Mouse (Mus musculus): ENCODE measurements around the gene Cenps. TPM values are rescaled to one million over a fixed set of nuclear protein-coding genes. Genes with fewer than 3 reads are reported as not detected.
"Not testable (repeated sequence)": the region's sequence is repeated elsewhere in the genome, so short reads cannot be mapped to it uniquely, and the experiment has no call there.

The Cenps gene
- polyA plus RNA-seq, 1 experiment from 2014 or later, result 56.2 TPM

DNA sequence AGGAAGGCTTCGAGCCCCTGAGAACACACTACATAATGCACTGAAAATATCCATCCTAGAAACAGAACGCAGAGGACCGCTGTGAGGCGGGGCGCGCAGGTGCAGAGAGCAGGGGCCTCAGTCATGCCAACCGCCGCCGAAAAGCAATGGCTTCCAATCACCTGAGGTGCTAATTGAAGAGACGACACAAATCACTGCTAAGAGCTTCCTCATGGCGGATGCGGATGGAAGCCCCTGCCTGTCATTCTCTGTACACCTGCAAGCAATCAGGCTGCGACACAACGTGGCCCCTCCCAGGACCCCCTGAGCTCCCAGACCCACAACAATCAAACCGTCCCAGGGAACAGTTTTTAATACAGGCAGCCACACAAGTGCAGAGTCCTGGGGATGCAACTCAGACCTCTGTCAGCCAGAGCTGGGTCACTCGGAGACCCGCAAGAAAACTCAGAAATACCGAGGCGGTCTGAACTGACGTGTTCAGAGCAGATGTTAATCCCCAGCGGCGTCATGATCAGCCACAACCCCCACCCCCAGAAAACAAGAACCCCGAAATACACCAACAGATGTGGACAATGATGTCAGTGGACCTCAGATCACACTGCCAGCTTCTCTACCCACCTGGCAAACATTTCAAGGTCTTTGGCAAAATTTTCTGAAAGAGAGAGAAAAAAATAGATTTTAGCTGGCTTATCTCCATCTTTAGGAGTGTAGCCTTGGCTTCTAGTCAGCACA is 6.2 kb downstream of the Cenps start:
- Histone ChIP-seq H3K4me3 (no peak overlapping the region), H3K9me3 (replicated peaks) (no peaks in the 10 kb centered on the region), H3K4me1 (peaks cover 3% of the 10 kb centered on the region), H3K36me3 (peaks cover 78% of the 10 kb centered on the region), H3K27me3 (ENCODE audit: low read depth, poor library complexity, severe bottlenecking) (no peaks in the 10 kb centered on the region), H3K27ac (no peak overlapping the region)
- 79% methylated on average over 23 of the region's 23 CpGs for WGBS
- DNase-seq (ENCODE audit: low spot score), result no peak

DNA sequence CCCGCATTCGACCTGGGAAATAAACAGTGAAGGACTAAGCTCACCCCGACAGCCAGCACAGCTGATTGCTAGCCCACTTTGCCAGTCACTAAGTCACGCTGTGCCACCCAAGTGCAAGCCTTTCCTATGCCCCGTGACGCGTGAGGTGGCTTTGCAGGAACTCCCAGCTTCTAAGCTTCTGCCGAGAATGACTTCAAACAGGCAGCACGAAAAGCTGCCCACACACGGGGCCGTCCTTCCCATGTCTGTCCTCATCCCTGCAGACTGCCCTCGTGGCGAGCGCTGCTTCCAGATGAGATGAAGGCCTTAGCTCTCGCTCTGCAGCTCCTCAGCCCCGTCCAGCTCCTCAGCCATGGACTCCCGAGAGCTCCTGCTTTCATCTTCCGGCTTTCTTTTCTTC is 9.0 kb downstream of the Cenps start:
- Histone ChIP-seq H3K27me3 (ENCODE audit: low read depth, poor library complexity, severe bottlenecking) (no peaks in the 10 kb centered on the region), H3K36me3 (peaks cover 72% of the 10 kb centered on the region), H3K9me3 (replicated peaks) (no peaks in the 10 kb centered on the region), H3K27ac (no peak overlapping the region), H3K4me1 (peaks cover 3% of the 10 kb centered on the region; the same call in 1 of the 2 replicates), H3K4me3 (no peak overlapping the region)
- DNase-seq (ENCODE audit: low spot score), result no peak
- 89% methylated on average over 18 of the region's 18 CpGs for WGBS

DNA sequence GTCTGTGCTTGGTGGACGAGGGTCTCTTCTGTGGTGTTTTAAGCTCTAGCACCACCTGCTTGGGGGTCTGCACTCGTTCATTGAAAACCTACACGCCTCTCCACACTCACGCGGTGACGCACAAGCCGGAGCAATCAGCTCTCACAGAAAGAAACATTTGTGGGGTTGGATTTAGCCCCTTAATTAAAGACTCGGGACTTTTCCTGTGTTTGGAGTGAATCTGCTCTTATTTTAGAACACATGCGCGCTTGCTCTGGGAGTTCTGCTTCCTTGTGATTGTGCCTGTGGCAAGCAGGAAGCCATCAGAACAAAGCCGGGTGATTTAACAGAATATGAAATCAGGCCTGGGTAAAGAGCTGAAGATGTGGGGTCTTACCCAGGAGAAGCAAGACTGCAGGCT is 10.8 kb downstream of the Cenps start, which contains the start of gene Cort:
Gene Cort (minus strand): TSS at position 101 of the 400 bp plus-strand sequence.
- Histone ChIP-seq H3K36me3 (peaks cover 62% of the 10 kb centered on the region), H3K27ac (no peak within 1 kb of the TSS), H3K27me3 (ENCODE audit: low read depth, poor library complexity, severe bottlenecking) (no peaks in the 10 kb centered on the region), H3K4me1 (no peaks in the 10 kb centered on the region), H3K4me3 (no peak within 1 kb of the TSS), H3K9me3 (replicated peaks) (no peaks in the 10 kb centered on the region)
- no peak for DNase-seq (ENCODE audit: low spot score)
- WGBS, result 89% methylated on average over 11 of the region's 11 CpGs

DNA sequence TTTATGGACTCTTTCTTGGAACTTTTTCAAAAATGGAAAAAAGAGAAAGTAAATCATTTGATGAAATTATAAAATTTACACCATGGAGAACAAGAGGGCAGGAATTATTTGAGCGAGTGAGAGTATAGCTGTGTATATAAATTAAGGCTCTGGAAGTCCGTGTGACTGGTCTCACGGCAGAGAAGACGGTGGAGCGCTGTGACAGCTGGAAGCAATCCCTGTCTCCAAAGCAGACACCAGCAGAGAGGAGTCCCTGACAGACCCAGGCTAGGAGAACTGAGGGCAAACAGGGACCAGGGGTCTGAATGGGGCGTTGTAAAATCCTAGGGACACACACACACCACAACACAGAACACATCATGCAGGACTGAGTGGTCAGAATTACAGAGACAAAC is 11.3 kb downstream of the Cenps start:
- DNase-seq (ENCODE audit: low spot score), result no peak
- no peak overlapping the region for H3K27ac ChIP-seq
- H3K4me1 ChIP-seq, result no peaks in the 10 kb centered on the region
- no peaks in the 10 kb centered on the region for H3K27me3 ChIP-seq (ENCODE audit: low read depth, poor library complexity, severe bottlenecking)
- no peak overlapping the region for H3K4me3 ChIP-seq
- H3K9me3 ChIP-seq (replicated peaks), result no peaks in the 10 kb centered on the region
- WGBS, result 73% methylated on average over 6 of the region's 6 CpGs
- H3K36me3 ChIP-seq, result peaks cover 57% of the 10 kb centered on the region

DNA sequence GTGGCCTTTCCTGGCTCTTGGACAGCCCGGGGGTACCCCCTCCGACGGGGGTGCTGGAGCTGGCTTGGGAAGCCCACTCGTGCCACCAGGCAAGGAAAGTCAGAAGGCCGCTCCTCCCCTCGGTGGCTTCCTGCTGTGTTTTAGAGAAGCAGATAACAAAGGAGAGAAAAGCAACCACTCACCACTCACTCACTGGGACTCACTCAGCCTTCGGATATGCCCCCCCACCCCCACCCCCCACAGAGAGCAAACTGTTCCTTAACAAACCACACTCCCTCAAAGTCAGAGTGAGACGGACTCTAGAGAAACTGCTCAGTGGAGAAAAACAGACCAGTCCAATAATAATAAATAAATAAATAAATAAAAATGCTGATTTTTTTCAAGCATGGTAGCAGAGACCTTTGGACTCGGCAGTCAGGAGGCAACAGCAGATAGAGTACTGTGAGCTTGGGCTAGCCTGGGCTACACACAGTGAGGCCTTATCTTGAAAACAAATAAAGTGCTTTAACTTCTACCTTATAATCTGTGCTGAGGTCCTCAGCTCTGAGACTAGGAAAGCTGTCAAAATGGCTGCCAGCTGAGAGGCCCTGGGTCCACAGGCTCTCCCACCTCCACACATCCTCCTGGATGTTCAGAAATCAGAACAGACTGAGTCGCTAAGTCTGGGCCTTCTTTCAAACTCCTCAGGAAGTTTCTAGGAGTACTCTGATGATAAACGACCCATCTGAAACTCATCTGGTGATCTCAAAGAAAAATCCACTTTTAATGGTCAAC is 11.9 kb downstream of the Cenps start:
- DNase-seq (ENCODE audit: low spot score), result no peak
- Histone ChIP-seq H3K27me3 (ENCODE audit: low read depth, poor library complexity, severe bottlenecking) (no peaks in the 10 kb centered on the region), H3K27ac (no peak overlapping the region), H3K4me3 (no peak overlapping the region), H3K9me3 (replicated peaks) (no peaks in the 10 kb centered on the region), H3K4me1 (no peaks in the 10 kb centered on the region), H3K36me3 (peaks cover 51% of the 10 kb centered on the region)
- 79% methylated on average over 11 of the region's 11 CpGs for WGBS

DNA sequence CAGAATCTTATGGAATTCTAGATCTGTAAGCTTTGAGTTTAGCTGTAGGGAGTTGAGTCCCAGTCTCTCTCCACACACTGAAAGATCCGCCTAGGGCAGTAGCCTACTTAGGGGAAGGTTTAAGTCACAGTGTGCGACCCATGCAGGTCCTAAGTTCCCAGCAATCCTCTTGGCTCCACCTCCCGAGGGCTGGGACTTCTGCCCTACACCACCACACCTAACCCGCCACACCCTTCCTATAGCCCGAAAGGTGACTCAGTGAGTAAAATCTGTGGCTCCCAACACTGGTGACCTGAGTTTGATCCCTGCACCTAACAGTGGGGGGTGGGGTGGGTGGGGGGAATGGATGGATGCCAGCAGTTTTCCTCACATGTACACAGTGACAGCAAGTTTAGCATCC is 14.0 kb downstream of the Cenps start:
- Histone ChIP-seq H3K9me3 (replicated peaks) (no peaks in the 10 kb centered on the region), H3K4me3 (no peak overlapping the region), H3K4me1 (no peaks in the 10 kb centered on the region), H3K27me3 (ENCODE audit: low read depth, poor library complexity, severe bottlenecking) (no peaks in the 10 kb centered on the region), H3K36me3 (peaks cover 35% of the 10 kb centered on the region), H3K27ac (no peak overlapping the region)
- DNase-seq (ENCODE audit: low spot score), result no peak
- 65% methylated on average over 5 of the region's 5 CpGs for WGBS

DNA sequence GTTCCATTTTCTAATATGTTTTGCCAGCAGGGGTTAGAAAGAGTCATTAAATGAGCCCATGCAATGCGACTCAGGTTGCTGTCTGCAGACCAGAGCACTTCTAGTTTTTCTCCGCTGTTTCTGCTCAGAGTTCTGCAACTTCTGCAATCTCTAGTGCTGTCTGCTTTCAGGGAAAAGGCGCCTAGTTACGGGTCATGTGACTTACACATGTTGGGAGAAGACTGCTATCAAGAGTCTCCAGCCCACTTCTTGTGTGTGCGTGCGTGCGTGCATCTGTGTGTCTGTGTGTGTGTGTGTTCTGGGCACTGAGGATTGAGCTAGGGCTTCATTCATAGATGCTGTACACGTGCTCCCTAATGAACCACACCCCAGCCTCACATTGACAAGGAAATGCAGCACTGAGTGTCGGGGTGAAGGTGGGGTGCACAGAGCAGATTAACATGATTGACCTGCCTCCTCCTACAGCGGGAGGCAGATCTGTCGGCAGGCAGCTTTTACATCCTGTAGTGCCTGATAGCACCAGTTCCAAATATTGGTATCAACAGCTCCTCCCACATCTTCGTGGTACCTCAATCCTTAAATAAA is 17.4 kb downstream of the Cenps start:
- 88% methylated on average over 12 of the region's 12 CpGs for WGBS
- not testable (repeated sequence) for H3K4me3 ChIP-seq; H3K4me1 ChIP-seq; H3K27ac ChIP-seq; H3K27me3 ChIP-seq (ENCODE audit: low read depth, poor library complexity, severe bottlenecking); H3K9me3 ChIP-seq (replicated peaks); DNase-seq (ENCODE audit: low spot score)
- peaks cover 16% of the 10 kb centered on the region for H3K36me3 ChIP-seq

DNA sequence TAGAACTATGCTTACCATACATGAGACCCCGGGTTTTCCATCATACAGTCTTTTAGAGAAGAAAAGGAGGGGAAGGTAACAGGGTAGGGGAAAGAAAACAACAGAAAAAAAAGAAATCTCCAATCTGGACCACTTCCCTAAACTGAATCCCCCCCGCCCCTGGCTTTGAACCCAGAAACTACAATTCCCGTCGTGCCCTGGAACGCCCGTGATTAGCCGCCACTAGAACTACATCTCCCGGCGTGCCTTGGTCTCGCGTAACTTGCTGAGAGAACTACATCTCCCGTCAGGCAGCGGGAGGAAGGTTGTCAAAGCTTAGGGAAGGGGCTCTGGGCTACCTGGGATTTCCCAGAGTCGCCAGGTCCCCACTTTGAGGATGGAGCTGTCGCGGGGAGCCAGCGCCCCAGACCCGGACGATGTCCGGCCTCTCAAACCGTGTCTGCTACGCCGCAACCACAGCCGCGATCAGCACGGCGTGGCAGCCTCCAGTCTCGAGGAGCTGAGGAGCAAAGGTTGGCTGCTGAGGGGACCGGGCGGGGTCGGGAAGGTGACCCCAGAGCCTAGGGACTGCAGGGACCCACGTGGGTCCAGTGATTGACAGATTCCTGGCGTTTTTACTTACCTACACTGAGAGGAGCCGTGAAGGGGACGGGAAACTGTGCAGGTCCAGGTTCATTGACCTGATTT is 33.4 kb downstream of the Cenps start, which contains the start of gene Dffa:
Gene Dffa (plus strand): TSS at position 272 of the 687 bp plus-strand sequence.
- H3K27ac ChIP-seq, result peak within 1 kb of the TSS; percentile 56; the same call in 1 of the 2 replicates
- under 1% methylated on average over 35 of the region's 35 CpGs for WGBS
- H3K27me3 ChIP-seq (ENCODE audit: low read depth, poor library complexity, severe bottlenecking), result no peaks in the 10 kb centered on the region

DNA sequence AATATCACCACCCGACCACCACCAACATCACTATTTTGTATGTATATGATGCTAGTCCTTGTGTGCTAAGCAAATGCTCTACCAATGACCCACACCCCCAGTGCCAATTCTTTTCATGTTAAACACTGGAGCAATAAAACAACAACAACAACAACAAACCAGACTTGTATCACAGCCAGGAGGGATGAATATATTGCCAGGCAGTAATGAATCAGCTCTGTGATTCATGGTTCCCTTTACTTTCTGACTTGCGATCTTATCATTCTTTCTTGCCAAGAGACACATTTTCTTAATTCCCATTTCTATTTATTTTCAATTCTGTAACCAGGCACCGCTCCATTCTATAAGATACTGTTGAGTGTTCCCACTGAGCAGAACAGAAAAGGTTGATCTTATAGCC is 36.0 kb downstream of the Cenps start:
- no peak overlapping the region for H3K27ac ChIP-seq
- WGBS, result 84% methylated on average over 3 of the region's 3 CpGs
- peaks cover 3% of the 10 kb centered on the region for H3K36me3 ChIP-seq
- H3K9me3 ChIP-seq (replicated peaks), result no peaks in the 10 kb centered on the region
- peaks cover 24% of the 10 kb centered on the region for H3K4me1 ChIP-seq
- H3K27me3 ChIP-seq (ENCODE audit: low read depth, poor library complexity, severe bottlenecking), result no peaks in the 10 kb centered on the region
- H3K4me3 ChIP-seq, result no peak overlapping the region
- no peak for DNase-seq (ENCODE audit: low spot score)

More for the DNA sequence above, 33.4 kb downstream of the Cenps start, which contains the start of gene Dffa:
- Histone ChIP-seq H3K9me3 (replicated peaks) (no peaks in the 10 kb centered on the region), H3K4me1 (peaks cover 11% of the 10 kb centered on the region), H3K4me3 (peak within 1 kb of the TSS; percentile 72), H3K36me3 (peaks cover 20% of the 10 kb centered on the region)
- peak; percentile 90 for DNase-seq (ENCODE audit: low spot score)

DNA sequence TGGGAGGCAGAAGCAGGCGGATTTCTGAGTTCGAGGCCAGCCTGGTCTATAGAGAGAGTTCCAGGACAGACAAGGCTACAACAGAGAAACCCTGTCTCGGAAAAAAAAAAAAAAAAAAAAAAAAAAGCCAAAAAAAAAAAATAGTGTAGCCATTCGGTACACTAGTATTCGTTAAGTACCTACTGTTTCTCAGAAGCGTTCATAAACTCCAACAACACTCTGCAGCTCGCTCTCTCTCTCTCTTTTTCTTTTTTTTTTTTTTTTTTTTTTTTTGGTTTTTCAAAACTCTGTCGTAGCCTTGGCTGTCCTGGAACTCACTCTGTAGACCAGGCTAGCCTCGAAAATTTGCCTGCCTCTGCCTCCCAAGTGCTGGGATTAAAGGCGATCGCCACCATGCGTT is 37.0 kb downstream of the Cenps start:
- not testable (repeated sequence) for H3K27me3 ChIP-seq (ENCODE audit: low read depth, poor library complexity, severe bottlenecking); H3K27ac ChIP-seq; H3K9me3 ChIP-seq (replicated peaks); H3K36me3 ChIP-seq; H3K4me3 ChIP-seq; DNase-seq (ENCODE audit: low spot score)
- 84% methylated on average over 12 of the region's 12 CpGs for WGBS
- peaks cover 24% of the 10 kb centered on the region for H3K4me1 ChIP-seq

DNA sequence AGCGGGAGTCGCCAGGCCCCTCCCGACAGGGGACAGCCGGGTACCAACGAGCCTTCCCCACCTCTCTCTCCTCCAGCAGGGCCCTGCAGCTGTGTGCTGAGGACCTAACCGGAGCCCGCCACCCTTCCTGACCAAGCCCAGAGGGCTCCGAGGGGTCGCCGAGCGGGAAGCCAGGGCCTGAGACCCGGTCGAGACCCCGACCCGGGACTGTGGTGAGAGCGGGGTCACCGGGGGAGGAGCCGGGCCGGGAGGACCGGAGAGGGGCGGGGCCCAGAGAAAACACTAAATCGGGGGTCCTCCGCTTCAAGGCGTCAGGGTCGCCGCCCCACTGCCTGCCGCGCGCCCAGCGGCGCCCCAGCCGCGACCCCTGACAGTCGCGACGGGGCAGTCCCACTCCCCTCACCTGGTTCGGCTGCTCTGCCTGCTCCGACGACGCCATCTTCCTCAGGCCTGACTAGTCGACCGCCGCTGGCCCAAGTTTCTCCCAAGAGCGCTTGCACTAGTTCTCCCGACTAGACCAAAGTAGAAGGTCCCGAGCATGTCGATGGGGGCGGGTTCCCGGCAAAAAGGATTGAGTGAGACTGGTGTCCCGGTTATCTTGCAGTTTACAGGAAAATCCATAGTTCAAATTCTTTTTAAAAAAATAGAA is 37.9 kb downstream of the Cenps start, which contains the start of gene Pex14:
Gene Pex14 (minus strand): TSS at position 508 of the 649 bp plus-strand sequence.
- Histone ChIP-seq H3K9me3 (replicated peaks) (no peaks in the 10 kb centered on the region), H3K4me3 (peak within 1 kb of the TSS; percentile 82), H3K27me3 (ENCODE audit: low read depth, poor library complexity, severe bottlenecking) (no peaks in the 10 kb centered on the region), H3K4me1 (peaks cover 18% of the 10 kb centered on the region), H3K27ac (peak within 1 kb of the TSS; percentile 94), H3K36me3 (no peaks in the 10 kb centered on the region)
- DNase-seq (ENCODE audit: low spot score), result peak; percentile 95
- under 1% methylated on average over 50 of the region's 50 CpGs for WGBS

DNA sequence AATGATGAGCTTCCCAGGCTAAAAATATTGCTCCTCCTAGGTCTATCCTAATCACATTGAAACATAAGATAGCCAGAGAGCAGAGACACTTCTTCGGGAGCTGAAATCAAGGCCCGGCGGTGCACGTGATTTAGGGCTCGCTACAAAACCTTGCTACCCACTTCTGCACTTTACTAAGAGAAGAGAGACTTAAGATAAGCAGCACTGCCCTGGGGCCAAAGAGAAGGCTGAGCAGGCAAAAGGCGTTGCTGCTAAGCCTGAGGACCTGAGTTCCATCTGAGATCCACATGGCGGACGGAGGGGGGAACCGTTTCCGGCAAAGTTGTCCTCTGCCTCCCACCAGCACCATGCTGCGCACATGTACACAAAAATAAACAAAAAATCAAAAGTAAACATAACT is 38.9 kb downstream of the Cenps start:
- Histone ChIP-seq H3K27ac (peak overlapping the region; percentile 94), H3K9me3 (replicated peaks) (no peaks in the 10 kb centered on the region), H3K36me3 (peaks cover 8% of the 10 kb centered on the region), H3K4me3 (peak overlapping the region; percentile 82), H3K4me1 (peaks cover 15% of the 10 kb centered on the region), H3K27me3 (ENCODE audit: low read depth, poor library complexity, severe bottlenecking) (no peaks in the 10 kb centered on the region)
- DNase-seq (ENCODE audit: low spot score), result no peak
- 17% methylated on average over 11 of the region's 11 CpGs for WGBS
